Mouse (Mus musculus) midbrain, postnatal 0 days (tissue): ENCODE data around the gene Tusc2. TPM values are rescaled to one million over a fixed set of nuclear protein-coding genes. Genes with fewer than 3 reads are reported as not detected.

Experiments
- ATAC-seq: fragments of 200-750 bp; cut with Nextera tagmentation; 2 replicates; pipeline ENCODE4 v1.8.0; 2017; ENCODE audit warnings: moderate number of reproducible peaks, mild to moderate bottlenecking, moderate TSS enrichment, moderate library complexity; ENCODE audit not compliant: low FRiP score
- DNase-seq: peaks from one replicate; pipeline ENCODE4 v3.0.0-alpha.2; 2015; ENCODE audit warnings: low spot score
- H3K27ac ChIP-seq: fragments of 300-500 bp; sonication (generic); 2 replicates; pipeline ENCODE4 v1.5.1; 2014; ENCODE audit warnings: low read depth, mild to moderate bottlenecking, low read length, mixed read lengths
- H3K27me3 ChIP-seq: fragments of 300-500 bp; sonication (generic); 2 replicates; pipeline ENCODE4 v1.6.1; 2014; ENCODE audit warnings: low read length, control low read depth, mixed read lengths; ENCODE audit not compliant: insufficient read depth
- H3K36me3 ChIP-seq: fragments of 300-500 bp; sonication (generic); 2 replicates; pipeline ENCODE4 v1.6.1; 2014; ENCODE audit warnings: low read length, control low read depth, mixed read lengths; ENCODE audit not compliant: insufficient read depth
- H3K4me1 ChIP-seq: fragments of 300-500 bp; sonication (generic); 2 replicates; pipeline ENCODE4 v1.6.1; 2014; ENCODE audit warnings: mild to moderate bottlenecking, control low read depth, antibody characterized with exemption, low read length, mixed read lengths; ENCODE audit not compliant: insufficient read depth
- H3K4me2 ChIP-seq: fragments of 300-500 bp; sonication (generic); 2 replicates; pipeline ENCODE4 v1.6.1; 2014; ENCODE audit warnings: low read depth, mild to moderate bottlenecking, low read length, mixed read lengths; ENCODE audit not compliant: poor library complexity, severe bottlenecking
- H3K4me3 ChIP-seq: fragments of 300-500 bp; sonication (generic); 2 replicates; pipeline ENCODE4 v1.5.1; 2014; ENCODE audit warnings: low read depth, mild to moderate bottlenecking, low read length, moderate library complexity
- H3K9ac ChIP-seq: fragments of 300-500 bp; sonication (generic); replicated peaks from 2 replicates; pipeline ENCODE4 v1.6.1; 2014; ENCODE audit warnings: mild to moderate bottlenecking, low read length, moderate library complexity, mixed read lengths; ENCODE audit not compliant: poor library complexity, severe bottlenecking
- H3K9me3 ChIP-seq: fragments of 300-500 bp; sonication (generic); 2 replicates; pipeline ENCODE4 v1.6.1; 2016; ENCODE audit warnings: low read length, control low read depth
- CTCF ChIP-seq: IDR thresholded peaks from 2 replicates; pipeline ENCODE4 v1.5.1; 2016; ENCODE audit warnings: antibody characterized with exemption, mild to moderate bottlenecking
- WGBS: fragments of 180-500 bp; shearing (Covaris S2); extraction: QIAGEN DNeasy Blood & Tissue Kit; methylation state at CpG from one replicate; pipeline ENCODE4 v1.1.7; 2014; 5-methylcytosine and 5-hydroxymethylcytosine counted together
- polyA plus RNA-seq: library from polyadenylated mRNA; unstranded; fragments of >200 nt; fragmentation: Nextera tagmentation; extraction: Ambion mirVana; gene quantifications from 2 replicates; pipeline ENCODE4 v1.2.1, GENCODE M21; 2015
- total RNA-seq: library from RNA; depleted of rRNA; stranded (reverse); fragments of >200 nt; gene quantifications from 2 replicates; pipeline ENCODE4 v1.2.3, GENCODE M21; 2014

Gene Tusc2
- total and polyA plus RNA-seq, 2 experiments from 2014 or later, result 132 to 142 TPM

DNA sequence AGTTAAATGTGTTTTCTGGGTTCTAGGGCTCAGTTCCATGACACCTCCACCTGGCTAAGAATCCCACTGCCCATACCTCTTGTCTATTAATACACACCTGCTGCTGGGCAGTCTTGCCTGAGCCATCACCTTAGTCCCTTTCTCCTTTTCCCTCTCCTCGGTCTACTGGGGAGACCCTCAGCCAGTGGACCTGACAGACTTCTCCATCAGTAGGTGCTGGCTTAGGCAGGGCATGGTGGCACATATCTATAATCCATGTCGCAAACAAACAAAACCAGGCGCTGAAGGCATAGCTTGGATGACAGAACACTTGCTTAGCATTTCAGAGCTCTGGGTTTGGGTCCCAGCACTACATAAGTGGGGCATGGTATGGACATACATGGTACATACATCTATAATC, 24.3 kb upstream of the Tusc2 start:
- no peak for TF ChIP-seq CTCF
- no peak for ATAC-seq
- Histone ChIP-seq H3K36me3 (peaks cover 28% of the 10 kb centered on the region), H3K4me3 (no peak overlapping the region), H3K4me1 (peaks cover 22% of the 10 kb centered on the region), H3K27me3 (no peaks in the 10 kb centered on the region), H3K9me3 (no peaks in the 10 kb centered on the region), H3K4me2 (no peak overlapping the region), H3K9ac (no peak overlapping the region), H3K27ac (no peak overlapping the region)
- WGBS, result 90% methylated on average over 3 of the region's 3 CpGs
- DNase-seq, result no peak

DNA sequence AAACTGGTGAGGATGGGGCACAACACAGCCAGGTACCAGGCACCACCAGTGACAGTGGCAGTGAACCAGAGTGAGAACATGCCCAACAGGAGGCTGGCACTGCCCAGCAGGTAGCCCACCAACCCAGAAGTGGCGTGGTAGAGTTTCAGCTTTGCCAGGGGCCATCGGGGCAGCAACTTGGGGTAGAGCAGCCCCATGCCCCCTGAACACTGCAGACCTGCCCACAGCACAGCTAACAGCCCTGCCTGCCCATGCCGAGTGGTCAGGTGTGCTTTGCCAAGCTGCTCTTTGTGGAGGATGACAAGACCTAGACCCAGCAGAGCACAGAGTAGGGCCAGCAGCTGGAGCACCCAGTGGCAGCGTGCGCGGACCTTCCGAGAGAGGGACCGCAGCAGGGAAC, 23.1 kb upstream of the Tusc2 start:
- H3K27ac ChIP-seq, result no peak overlapping the region
- H3K4me1 ChIP-seq, result peaks cover 22% of the 10 kb centered on the region
- H3K36me3 ChIP-seq, result peaks cover 38% of the 10 kb centered on the region
- no peak for ATAC-seq
- no peak overlapping the region for H3K4me3 ChIP-seq
- TF ChIP-seq CTCF, result no peak
- no peaks in the 10 kb centered on the region for H3K27me3 ChIP-seq
- no peak for DNase-seq
- no peak overlapping the region for H3K4me2 ChIP-seq
- no peaks in the 10 kb centered on the region for H3K9me3 ChIP-seq
- 93% methylated on average over 8 of the region's 8 CpGs for WGBS
- no peak overlapping the region for H3K9ac ChIP-seq

DNA sequence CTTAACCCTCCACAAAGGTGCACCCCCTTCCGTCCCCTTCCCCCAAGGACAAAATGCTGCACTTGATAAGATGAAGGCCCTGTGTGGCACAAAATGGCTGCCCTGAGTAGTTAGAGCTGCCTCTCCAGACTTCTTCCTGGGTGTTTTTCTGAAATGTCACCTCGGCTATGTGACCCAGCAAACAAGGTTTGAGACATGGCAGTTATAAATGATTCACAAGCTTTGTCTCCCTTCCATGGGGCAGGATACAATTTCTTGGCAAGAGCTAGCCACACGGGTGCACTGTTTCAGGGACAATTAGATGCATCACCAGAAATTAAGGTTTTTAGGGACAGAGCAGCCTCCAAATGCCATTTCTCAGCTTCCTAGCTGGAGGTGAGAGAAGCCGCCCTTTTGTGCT, 22.6 kb upstream of the Tusc2 start:
- Histone ChIP-seq H3K4me3 (no peak overlapping the region), H3K4me2 (peak overlapping the region; percentile 79), H3K4me1 (peaks cover 22% of the 10 kb centered on the region), H3K9ac (no peak overlapping the region), H3K9me3 (no peaks in the 10 kb centered on the region), H3K27me3 (no peaks in the 10 kb centered on the region), H3K36me3 (peaks cover 42% of the 10 kb centered on the region), H3K27ac (no peak overlapping the region)
- DNase-seq (no peak), ATAC-seq (no peak)
- 76% methylated on average over 4 of the region's 4 CpGs for WGBS
- TF ChIP-seq CTCF, result 0 out of 2 replicates have a peak, but pooled peaks have one; percentile 5

DNA sequence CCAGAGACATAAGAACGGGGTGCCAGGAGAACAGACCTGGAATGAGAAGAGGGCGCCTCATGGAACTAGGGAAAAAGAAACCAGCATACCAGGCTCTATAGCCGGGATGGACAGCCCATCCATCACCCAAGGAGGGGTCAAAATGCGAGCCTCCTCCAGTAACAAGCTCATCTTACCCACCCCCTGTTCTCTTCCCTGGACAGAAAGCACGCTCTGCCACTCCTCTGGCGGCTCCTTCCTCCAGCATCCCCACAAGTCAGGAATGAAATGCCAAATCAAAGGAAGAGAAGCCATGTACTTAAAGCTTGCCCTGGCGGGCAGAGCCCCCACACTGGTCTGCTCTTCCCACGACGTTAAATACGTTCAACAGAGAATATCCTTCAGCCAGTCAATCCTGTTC, 22.1 kb upstream of the Tusc2 start:
- peak overlapping the region; percentile 14; the same call in 1 of the 2 replicates for H3K27ac ChIP-seq
- 45% methylated on average over 10 of the region's 10 CpGs for WGBS
- peaks cover 16% of the 10 kb centered on the region for H3K4me1 ChIP-seq
- H3K4me2 ChIP-seq, result peak overlapping the region; percentile 79
- peak overlapping the region; percentile 58 for H3K9ac ChIP-seq
- H3K27me3 ChIP-seq, result no peaks in the 10 kb centered on the region
- H3K4me3 ChIP-seq, result peak overlapping the region; percentile 56
- no peak for DNase-seq
- no peaks in the 10 kb centered on the region for H3K9me3 ChIP-seq
- no peak for ATAC-seq
- peaks cover 43% of the 10 kb centered on the region for H3K36me3 ChIP-seq
- TF ChIP-seq CTCF, result no peak

DNA sequence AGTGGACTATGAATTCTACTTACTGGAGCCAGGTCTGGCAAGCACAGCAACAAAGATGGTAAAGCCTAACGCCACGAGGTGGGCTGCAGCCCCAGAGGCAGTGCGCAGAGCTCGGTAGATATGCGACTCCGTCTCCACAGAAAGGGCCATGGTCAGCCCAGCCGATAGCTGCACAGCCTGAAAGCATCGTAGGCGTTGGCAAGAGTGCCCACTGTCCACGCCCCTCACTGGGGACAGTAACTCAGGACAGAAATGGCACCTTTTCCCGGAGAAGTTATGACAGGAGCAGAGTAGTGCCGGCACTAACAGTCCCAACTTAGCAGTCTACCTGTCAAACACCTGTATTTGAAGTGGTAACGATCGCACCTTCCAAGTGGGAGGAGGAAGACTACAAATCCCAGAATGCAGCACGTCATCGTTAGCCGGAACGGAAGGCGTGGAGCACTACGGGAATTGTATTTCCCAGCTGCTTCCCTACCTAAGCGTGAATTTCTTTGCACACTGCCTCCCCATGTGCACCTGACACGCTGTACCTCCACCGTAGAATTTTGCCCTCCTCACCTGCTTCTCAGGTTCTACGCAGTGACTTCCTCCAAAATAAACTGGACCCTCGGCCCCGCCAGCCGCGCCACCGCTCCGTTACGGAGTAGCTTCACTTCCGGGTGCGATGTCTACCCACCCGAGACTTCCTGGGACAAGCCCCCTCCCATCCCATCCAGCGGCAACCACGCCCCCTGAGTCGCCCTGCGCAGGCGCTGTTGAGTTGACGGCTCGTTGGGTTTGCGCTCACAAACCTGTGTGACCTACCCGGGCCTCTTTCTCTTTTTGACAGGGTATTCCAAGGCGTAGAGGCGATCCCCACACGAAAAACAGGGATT, 21.3 kb upstream of the Tusc2 start, which contains the start of the genes Cyb561d2 and Nprl2:
Gene Cyb561d2, minus strand, starts transcription at position 720 of the 878 bp plus-strand sequence.
Gene Nprl2, plus strand, starts transcription at position 753 of the 878 bp plus-strand sequence.
- Histone ChIP-seq H3K4me2 (peak within 1 kb of the TSS; percentile 79), H3K9me3 (no peaks in the 10 kb centered on the region), H3K9ac (peak within 1 kb of the TSS; percentile 58), H3K36me3 (peaks cover 43% of the 10 kb centered on the region), H3K27me3 (no peaks in the 10 kb centered on the region), H3K27ac (peak within 1 kb of the TSS; percentile 67), H3K4me3 (peak within 1 kb of the TSS; percentile 56), H3K4me1 (peaks cover 11% of the 10 kb centered on the region)
- ATAC-seq (peak; percentile 86), DNase-seq (peak; percentile 95)
- under 1% methylated on average over 46 of the region's 46 CpGs for WGBS
- TF ChIP-seq CTCF, result no peak; the same call in 1 of the 2 replicates

DNA sequence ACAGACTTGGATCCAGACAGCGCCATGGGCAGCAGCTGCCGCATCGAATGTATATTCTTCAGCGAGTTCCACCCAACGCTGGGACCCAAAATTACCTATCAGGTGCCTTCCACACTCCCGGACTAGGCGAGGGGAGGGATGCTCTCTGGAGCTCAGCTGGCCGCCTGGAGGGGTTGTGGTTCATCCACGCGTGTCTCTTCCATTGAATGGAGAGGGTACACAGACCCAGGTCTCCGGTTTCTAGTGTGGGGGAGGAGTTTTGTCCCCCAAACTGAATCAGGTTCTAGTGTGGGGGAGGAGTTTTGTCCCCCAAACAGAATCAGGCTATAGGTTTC, 20.7 kb upstream of the Tusc2 start:
- ATAC-seq (peak; percentile 11; the same call in 1 of the 2 replicates), DNase-seq (no peak)
- Histone ChIP-seq H3K4me2 (peak overlapping the region; percentile 79), H3K36me3 (peaks cover 42% of the 10 kb centered on the region), H3K4me1 (peaks cover 14% of the 10 kb centered on the region; the same call in 1 of the 2 replicates), H3K9me3 (no peaks in the 10 kb centered on the region), H3K4me3 (peak overlapping the region; percentile 56), H3K9ac (peak overlapping the region; percentile 58), H3K27ac (peak overlapping the region; percentile 67), H3K27me3 (no peaks in the 10 kb centered on the region)
- no peak for TF ChIP-seq CTCF
- WGBS, result 3% methylated on average over 11 of the region's 11 CpGs
